Mouse (Mus musculus): ENCODE results near the gene Polr2g. TPM values are rescaled to one million over a fixed set of nuclear protein-coding genes. Genes with fewer than 3 reads are reported as not detected.
A peak's percentile ranks its signal among the peaks of the same experiment; 100 is the strongest.
"Not testable (repeated sequence)": the region's sequence is repeated elsewhere in the genome, so short reads cannot be mapped to it uniquely, and the experiment has no call there.

Gene Polr2g
- polyA plus RNA-seq (2016; fragmentation: Nextera tagmentation; extraction: Ambion mirVana) = 174 and 189 TPM in 2 replicates

DNA sequence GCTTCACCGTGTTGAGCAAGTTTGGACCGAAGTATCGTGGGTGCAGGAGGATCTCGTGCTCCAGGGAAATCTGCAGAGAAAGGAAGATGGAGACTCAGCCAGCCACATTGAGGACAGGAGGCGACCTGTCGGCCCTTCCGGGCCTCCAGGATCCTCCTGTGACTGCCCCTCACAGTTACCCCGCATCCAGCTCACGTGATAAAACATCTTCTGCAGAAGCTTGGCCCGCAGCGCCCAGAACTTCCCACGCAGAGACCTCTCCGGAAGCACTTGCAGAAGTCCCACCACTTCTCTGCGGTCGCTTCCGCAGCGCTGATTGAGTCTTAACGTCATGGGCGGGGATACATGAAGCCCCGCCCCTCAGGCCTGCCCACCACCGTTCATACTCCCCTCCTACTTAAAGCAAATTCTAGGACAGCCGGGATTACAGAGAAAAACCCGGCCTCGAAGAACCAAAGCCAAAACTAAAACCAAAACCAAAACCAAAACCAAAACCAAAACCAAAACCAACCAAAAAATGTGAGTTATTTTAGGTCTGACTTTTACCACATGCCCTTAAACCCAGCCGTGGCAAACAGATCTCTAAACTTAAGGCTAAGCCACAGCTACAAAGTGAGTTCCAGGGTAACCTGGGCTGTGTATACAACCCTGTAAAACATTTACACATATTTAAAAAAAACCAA lies at the start of gene Polr2g:
Gene Polr2g, minus strand, starts transcription at position 314 of the 683 bp plus-strand sequence.
- Histone ChIP-seq H3K36me3 (peaks cover 28% of the 10 kb centered on the region), H3K9ac (replicated peaks) (peak within 1 kb of the TSS; percentile 79), H3K4me3 (replicated peaks) (peak within 1 kb of the TSS; percentile 64), H3K4me2 (peak within 1 kb of the TSS; percentile 81), H3K9me3 (no peaks in the 10 kb centered on the region), H3K27me3 (no peaks in the 10 kb centered on the region), H3K27ac (peak within 1 kb of the TSS; percentile 60), H3K4me1 (replicated peaks) (peaks cover 14% of the 10 kb centered on the region)
- peak; percentile 74 for ATAC-seq (ENCODE audit: insufficient number of reproducible peaks, insufficient read depth, low FRiP score, low TSS enrichment, low read depth)
- WGBS = 2% methylated on average over 25 of the region's 25 CpGs

GRCm38 (mm10) chr19:8844371-8845129 lies 46.2 kb upstream of the Polr2g start:
- Histone ChIP-seq H3K4me3 (replicated peaks) (no peak overlapping the region), H3K27ac (0 out of 2 replicates have a peak overlapping the region, but pooled peaks have one; percentile 35), H3K9me3 (no peaks in the 10 kb centered on the region), H3K4me1 (replicated peaks) (peaks cover 17% of the 10 kb centered on the region), H3K9ac (replicated peaks) (no peak overlapping the region), H3K36me3 (peaks cover 53% of the 10 kb centered on the region), H3K27me3 (no peaks in the 10 kb centered on the region), H3K4me2 (no peak overlapping the region)
- WGBS = 67% methylated on average over 5 of the region's 5 CpGs
- ATAC-seq (ENCODE audit: insufficient number of reproducible peaks, insufficient read depth, low FRiP score, low TSS enrichment, low read depth) = no peak

DNA sequence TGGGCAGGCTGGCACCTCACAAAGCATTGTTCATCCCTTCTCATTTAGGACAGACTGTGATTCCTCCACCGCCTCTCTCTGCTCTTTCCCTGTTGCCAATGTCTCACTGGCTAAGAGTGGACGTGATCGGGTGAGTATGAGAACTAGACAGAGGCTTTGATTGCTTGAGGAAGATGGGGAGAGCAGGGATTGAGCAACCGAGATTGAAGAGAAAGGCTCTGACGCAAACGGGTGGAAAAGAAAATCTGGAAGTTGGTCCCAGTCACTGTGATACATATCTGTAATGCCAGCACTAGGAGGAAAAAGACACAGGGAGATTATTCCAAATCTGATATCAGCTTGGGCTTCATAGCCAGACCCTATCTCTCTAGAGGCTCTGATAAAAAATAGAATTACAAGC lies 44.6 kb upstream of the Polr2g start:
- Histone ChIP-seq H3K9ac (replicated peaks) (no peak overlapping the region), H3K27ac (no peak overlapping the region), H3K36me3 (peaks cover 44% of the 10 kb centered on the region), H3K4me2 (no peak overlapping the region), H3K9me3 (no peaks in the 10 kb centered on the region), H3K4me3 (replicated peaks) (no peak overlapping the region), H3K4me1 (replicated peaks) (peaks cover 32% of the 10 kb centered on the region), H3K27me3 (no peaks in the 10 kb centered on the region)
- WGBS = 88% methylated on average over 6 of the region's 6 CpGs
- no peak for ATAC-seq (ENCODE audit: insufficient number of reproducible peaks, insufficient read depth, low FRiP score, low TSS enrichment, low read depth)

- WGBS = 86% methylated on average over 7 of the region's 7 CpGs
- H3K9ac ChIP-seq (replicated peaks) = peak overlapping the region; percentile 67; the same call in 1 of the 2 replicates
Measured at GRCm38 (mm10) chr19:8841012-8841411, 42.6 kb upstream of the Polr2g start.

DNA sequence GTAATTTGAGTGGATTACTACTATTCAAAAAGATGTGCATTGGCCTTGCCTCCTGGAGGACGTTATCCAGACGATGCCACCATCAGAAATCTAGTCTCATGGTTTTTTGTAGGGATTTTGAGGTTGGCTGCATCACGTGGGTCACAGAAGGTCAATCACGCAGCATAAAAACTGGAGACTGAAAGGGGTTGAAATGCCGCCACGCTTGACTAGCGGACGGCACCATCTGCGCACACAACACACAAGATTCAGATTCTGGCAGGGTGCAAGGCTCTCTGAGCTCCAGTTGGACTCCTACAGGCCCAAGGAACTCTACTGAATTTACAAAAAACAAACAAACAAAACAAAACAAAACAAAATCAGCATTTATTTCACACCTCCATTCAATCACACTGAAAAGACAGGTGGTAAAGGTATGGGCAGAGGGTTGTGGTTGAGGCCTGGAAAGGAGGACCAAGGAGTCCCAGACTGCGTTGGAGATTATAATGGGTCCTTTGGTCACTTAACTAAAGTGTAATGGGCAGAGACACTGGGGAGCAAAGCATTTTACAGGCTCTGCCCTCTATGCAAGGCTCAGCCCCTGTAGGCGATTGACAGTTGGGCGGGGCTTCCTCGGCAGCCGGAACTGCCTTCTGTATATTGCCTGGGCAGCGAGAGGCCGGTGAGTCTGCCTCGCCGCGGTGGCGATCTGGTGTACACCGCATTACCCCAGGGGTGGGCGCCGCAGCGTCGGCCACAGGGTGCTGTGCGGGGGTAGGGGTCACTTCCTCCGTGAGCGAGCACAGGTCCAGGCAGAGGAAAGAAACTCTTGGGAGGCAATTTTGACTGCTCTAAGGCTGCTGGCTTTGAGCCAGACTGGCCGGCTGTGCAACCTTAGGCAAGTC lies 41.8 kb upstream of the Polr2g start:
- 0 out of 2 replicates have a peak overlapping the region, but pooled peaks have one; percentile 20 for H3K27ac ChIP-seq
- peak overlapping the region; percentile 52 for H3K4me3 ChIP-seq (replicated peaks)
- no peaks in the 10 kb centered on the region for H3K27me3 ChIP-seq
- peaks cover 31% of the 10 kb centered on the region for H3K36me3 ChIP-seq
- H3K9ac ChIP-seq (replicated peaks) = peak overlapping the region; percentile 67
- H3K4me2 ChIP-seq = peak overlapping the region; percentile 73
- peaks cover 32% of the 10 kb centered on the region for H3K4me1 ChIP-seq (replicated peaks)
- 24% methylated on average over 29 of the region's 29 CpGs for WGBS
- ATAC-seq (ENCODE audit: insufficient number of reproducible peaks, insufficient read depth, low FRiP score, low TSS enrichment, low read depth) = no peak
- H3K9me3 ChIP-seq = no peaks in the 10 kb centered on the region

More at GRCm38 (mm10) chr19:8841012-8841411, 42.6 kb upstream of the Polr2g start:
- Histone ChIP-seq H3K36me3 (peaks cover 29% of the 10 kb centered on the region), H3K27ac (no peak overlapping the region), H3K4me2 (peak overlapping the region; percentile 73), H3K4me3 (replicated peaks) (peak overlapping the region; percentile 44), H3K27me3 (no peaks in the 10 kb centered on the region), H3K9me3 (no peaks in the 10 kb centered on the region), H3K4me1 (replicated peaks) (peaks cover 32% of the 10 kb centered on the region)
- no peak for ATAC-seq (ENCODE audit: insufficient number of reproducible peaks, insufficient read depth, low FRiP score, low TSS enrichment, low read depth)

DNA sequence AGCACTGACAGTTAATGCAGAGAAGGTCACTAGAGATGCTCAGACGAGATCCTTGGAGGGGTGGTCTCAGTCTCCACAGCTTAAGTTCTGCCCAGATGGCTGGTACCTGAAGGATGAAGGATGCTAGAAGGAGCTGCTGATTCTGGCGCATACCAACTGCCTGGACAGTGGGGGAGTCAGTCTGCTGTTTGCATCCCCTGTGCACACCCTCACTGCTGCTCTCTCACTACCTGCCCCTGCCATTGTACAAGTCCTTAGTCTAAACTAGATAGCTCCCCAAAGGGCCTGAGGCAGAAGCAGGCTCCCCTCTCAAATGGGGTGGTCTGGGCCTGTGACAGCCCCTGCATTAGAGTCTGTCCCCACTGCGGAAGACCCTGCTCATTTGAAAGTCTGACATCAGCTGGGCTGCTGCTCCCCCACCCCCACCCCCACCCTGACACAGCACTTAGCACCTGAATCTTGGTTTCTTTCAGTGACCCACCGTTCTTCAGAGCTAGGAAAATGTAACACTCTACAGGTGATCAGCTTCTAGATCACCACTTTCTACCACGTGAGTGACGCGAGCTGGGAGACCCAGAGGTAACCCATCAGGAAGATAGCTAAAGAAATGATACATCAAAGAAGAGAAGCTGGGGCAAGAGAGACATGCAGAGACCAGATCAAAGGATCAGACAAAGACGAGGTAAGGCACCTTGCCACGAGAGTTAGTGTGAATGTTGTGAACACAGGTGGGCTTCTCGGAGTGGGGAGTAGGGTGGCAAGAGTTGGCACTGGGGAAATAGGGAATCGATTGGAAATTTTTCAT lies 40.9 kb upstream of the Polr2g start, which contains the start of gene Gng3:
Gene Gng3, minus strand, starts transcription at position 92 of the 805 bp plus-strand sequence.
- Histone ChIP-seq H3K4me2 (peak within 1 kb of the TSS; percentile 73), H3K27me3 (no peaks in the 10 kb centered on the region), H3K9me3 (no peaks in the 10 kb centered on the region), H3K4me1 (replicated peaks) (peaks cover 32% of the 10 kb centered on the region), H3K4me3 (replicated peaks) (peak within 1 kb of the TSS; percentile 52), H3K9ac (replicated peaks) (peak within 1 kb of the TSS; percentile 76), H3K36me3 (peaks cover 38% of the 10 kb centered on the region), H3K27ac (peak within 1 kb of the TSS; percentile 98)
- ATAC-seq (ENCODE audit: insufficient number of reproducible peaks, insufficient read depth, low FRiP score, low TSS enrichment, low read depth) = peak; percentile 41; the same call in 1 of the 2 replicates
- 42% methylated on average over 11 of the region's 11 CpGs for WGBS

- Histone ChIP-seq H3K4me1 (replicated peaks) (peaks cover 32% of the 10 kb centered on the region), H3K27ac (peak overlapping the region; percentile 98), H3K4me2 (peak overlapping the region; percentile 68), H3K9me3 (no peaks in the 10 kb centered on the region), H3K9ac (replicated peaks) (peak overlapping the region; percentile 76), H3K27me3 (no peaks in the 10 kb centered on the region), H3K4me3 (replicated peaks) (peak overlapping the region; percentile 52), H3K36me3 (peaks cover 49% of the 10 kb centered on the region)
- no peak for ATAC-seq (ENCODE audit: insufficient number of reproducible peaks, insufficient read depth, low FRiP score, low TSS enrichment, low read depth)
- WGBS = 21% methylated on average over 15 of the region's 15 CpGs
Measured at GRCm38 (mm10) chr19:8838041-8838730, 39.8 kb upstream of the Polr2g start.

GRCm38 (mm10) chr19:8837251-8837791 lies 38.9 kb upstream of the Polr2g start, which contains the start of gene Bscl2:
Bscl2 (plus strand) TSS chr19:8837467.
- H3K27me3 ChIP-seq = no peaks in the 10 kb centered on the region
- H3K36me3 ChIP-seq = peaks cover 50% of the 10 kb centered on the region
- H3K4me2 ChIP-seq = peak within 1 kb of the TSS; percentile 68
- H3K4me1 ChIP-seq (replicated peaks) = peaks cover 32% of the 10 kb centered on the region
- peak within 1 kb of the TSS; percentile 98 for H3K27ac ChIP-seq
- peak within 1 kb of the TSS; percentile 76 for H3K9ac ChIP-seq (replicated peaks)
- H3K9me3 ChIP-seq = no peaks in the 10 kb centered on the region
- peak within 1 kb of the TSS; percentile 52 for H3K4me3 ChIP-seq (replicated peaks)
- under 1% methylated on average over 38 of the region's 38 CpGs for WGBS
- ATAC-seq (ENCODE audit: insufficient number of reproducible peaks, insufficient read depth, low FRiP score, low TSS enrichment, low read depth) = peak; percentile 79

DNA sequence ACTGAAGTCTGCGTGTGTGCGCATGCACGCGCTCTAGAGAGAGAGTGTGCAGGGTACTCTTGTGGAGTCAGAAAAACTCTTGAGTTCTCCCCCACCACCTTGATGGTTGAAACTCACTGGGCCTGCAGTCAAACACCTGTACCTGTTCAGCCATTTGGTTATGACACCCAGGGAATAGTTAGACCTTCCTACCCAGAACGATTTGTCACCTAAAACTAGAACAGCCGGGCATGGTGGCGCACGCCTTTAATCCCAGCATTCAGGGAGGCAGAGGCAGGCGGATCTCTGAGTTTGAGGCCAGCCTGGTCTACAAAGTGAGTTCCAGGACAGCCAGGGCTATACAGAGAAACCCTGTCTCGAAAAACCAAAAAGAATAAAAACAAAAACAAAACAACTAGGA lies 38.0 kb upstream of the Polr2g start:
- not testable (repeated sequence) for H3K4me3 ChIP-seq (replicated peaks); H3K4me2 ChIP-seq; ATAC-seq (ENCODE audit: insufficient number of reproducible peaks, insufficient read depth, low FRiP score, low TSS enrichment, low read depth); H3K27me3 ChIP-seq; H3K9ac ChIP-seq (replicated peaks); H3K9me3 ChIP-seq
- peaks cover 32% of the 10 kb centered on the region for H3K4me1 ChIP-seq (replicated peaks)
- H3K27ac ChIP-seq = 0 out of 2 replicates have a peak overlapping the region, but pooled peaks have one; percentile 98
- WGBS = 97% methylated on average over 10 of the region's 10 CpGs
- H3K36me3 ChIP-seq = peaks cover 55% of the 10 kb centered on the region
